Mouse (Mus musculus): ENCODE results near the gene Runx2. TPM values are rescaled to one million over a fixed set of nuclear protein-coding genes. Genes with fewer than 3 reads are reported as not detected.

The Runx2 gene
- polyA plus RNA-seq, 1 experiment: 7.7 TPM

GRCm38 (mm10) chr17:44502176-44502575, 312.4 kb downstream of the Runx2 start:
- Histone ChIP-seq H3K27ac (ENCODE audit: insufficient read depth, low read length) (no peak overlapping the region), H3K4me3 (ENCODE audit: insufficient read depth, low read length) (no peak overlapping the region), H3K4me1 (ENCODE audit: control insufficient read depth, insufficient read depth, low read length) (peaks cover 2% of the 10 kb centered on the region; the same call in 1 of the 2 replicates)
- TF ChIP-seq CTCF (IDR thresholded peaks at IDR 0.05; ENCODE audit: extremely low read depth, insufficient read depth, low read length): no peak
- no peak for TF ChIP-seq POLR2A (IDR thresholded peaks at IDR 0.05; ENCODE audit: extremely low read depth, insufficient read depth, low read length)

GRCm38 (mm10) chr17:44500306-44500899, 314.2 kb downstream of the Runx2 start:
- Histone ChIP-seq H3K4me3 (ENCODE audit: insufficient read depth, low read length) (no peak overlapping the region), H3K27ac (ENCODE audit: insufficient read depth, low read length) (no peak overlapping the region), H3K4me1 (ENCODE audit: control insufficient read depth, insufficient read depth, low read length) (peaks cover 2% of the 10 kb centered on the region; the same call in 1 of the 2 replicates)
- no peak for TF ChIP-seq POLR2A (IDR thresholded peaks at IDR 0.05; ENCODE audit: extremely low read depth, insufficient read depth, low read length)
- no peak for TF ChIP-seq CTCF (IDR thresholded peaks at IDR 0.05; ENCODE audit: extremely low read depth, insufficient read depth, low read length)

- TF ChIP-seq CTCF (IDR thresholded peaks at IDR 0.05; ENCODE audit: extremely low read depth, insufficient read depth, low read length) (no peak), POLR2A (IDR thresholded peaks at IDR 0.05; ENCODE audit: extremely low read depth, insufficient read depth, low read length) (no peak)
- H3K4me1 ChIP-seq (ENCODE audit: control insufficient read depth, insufficient read depth, low read length): no peaks in the 10 kb centered on the region
- H3K4me3 ChIP-seq (ENCODE audit: insufficient read depth, low read length): no peak overlapping the region
- H3K27ac ChIP-seq (ENCODE audit: insufficient read depth, low read length): no peak overlapping the region
Observed at GRCm38 (mm10) chr17:44490164-44490794, 324.3 kb downstream of the Runx2 start.

- TF ChIP-seq POLR2A (IDR thresholded peaks at IDR 0.05; ENCODE audit: extremely low read depth, insufficient read depth, low read length): no peak
- no peak for TF ChIP-seq CTCF (IDR thresholded peaks at IDR 0.05; ENCODE audit: extremely low read depth, insufficient read depth, low read length)
- H3K4me1 ChIP-seq (ENCODE audit: control insufficient read depth, insufficient read depth, low read length): no peaks in the 10 kb centered on the region
Observed at GRCm38 (mm10) chr17:44489346-44489745, 325.3 kb downstream of the Runx2 start.

GRCm38 (mm10) chr17:44487514-44488244, 326.9 kb downstream of the Runx2 start:
- TF ChIP-seq POLR2A (IDR thresholded peaks at IDR 0.05; ENCODE audit: extremely low read depth, insufficient read depth, low read length) (no peak), CTCF (IDR thresholded peaks at IDR 0.05; ENCODE audit: extremely low read depth, insufficient read depth, low read length) (no peak)
- H3K4me1 ChIP-seq (ENCODE audit: control insufficient read depth, insufficient read depth, low read length): no peaks in the 10 kb centered on the region
- no peak overlapping the region for H3K27ac ChIP-seq (ENCODE audit: insufficient read depth, low read length)
- no peak overlapping the region for H3K4me3 ChIP-seq (ENCODE audit: insufficient read depth, low read length)

More at GRCm38 (mm10) chr17:44489346-44489745, 325.3 kb downstream of the Runx2 start:
- Histone ChIP-seq H3K4me3 (ENCODE audit: insufficient read depth, low read length) (no peak overlapping the region), H3K27ac (ENCODE audit: insufficient read depth, low read length) (no peak overlapping the region)

GRCm38 (mm10) chr17:44485337-44485736, 329.3 kb downstream of the Runx2 start:
- H3K27ac ChIP-seq (ENCODE audit: insufficient read depth, low read length): no peak overlapping the region
- no peak for TF ChIP-seq POLR2A (IDR thresholded peaks at IDR 0.05; ENCODE audit: extremely low read depth, insufficient read depth, low read length)
- no peak for TF ChIP-seq CTCF (IDR thresholded peaks at IDR 0.05; ENCODE audit: extremely low read depth, insufficient read depth, low read length)
- H3K4me3 ChIP-seq (ENCODE audit: insufficient read depth, low read length): no peak overlapping the region
- no peaks in the 10 kb centered on the region for H3K4me1 ChIP-seq (ENCODE audit: control insufficient read depth, insufficient read depth, low read length)

GRCm38 (mm10) chr17:44479918-44480317, 334.7 kb downstream of the Runx2 start:
- no peak overlapping the region for H3K27ac ChIP-seq (ENCODE audit: insufficient read depth, low read length)
- no peak overlapping the region for H3K4me3 ChIP-seq (ENCODE audit: insufficient read depth, low read length)
- no peaks in the 10 kb centered on the region for H3K4me1 ChIP-seq (ENCODE audit: control insufficient read depth, insufficient read depth, low read length)
- no peak for TF ChIP-seq CTCF (IDR thresholded peaks at IDR 0.05; ENCODE audit: extremely low read depth, insufficient read depth, low read length)
- no peak for TF ChIP-seq POLR2A (IDR thresholded peaks at IDR 0.05; ENCODE audit: extremely low read depth, insufficient read depth, low read length)

GRCm38 (mm10) chr17:44479491-44479890, 335.1 kb downstream of the Runx2 start:
- no peak overlapping the region for H3K27ac ChIP-seq (ENCODE audit: insufficient read depth, low read length)
- H3K4me1 ChIP-seq (ENCODE audit: control insufficient read depth, insufficient read depth, low read length): no peaks in the 10 kb centered on the region
- TF ChIP-seq POLR2A (IDR thresholded peaks at IDR 0.05; ENCODE audit: extremely low read depth, insufficient read depth, low read length) (no peak), CTCF (IDR thresholded peaks at IDR 0.05; ENCODE audit: extremely low read depth, insufficient read depth, low read length) (no peak)
- no peak overlapping the region for H3K4me3 ChIP-seq (ENCODE audit: insufficient read depth, low read length)

GRCm38 (mm10) chr17:44475910-44476309, 338.7 kb downstream of the Runx2 start:
- H3K4me1 ChIP-seq (ENCODE audit: control insufficient read depth, insufficient read depth, low read length): no peaks in the 10 kb centered on the region; the same call in 1 of the 2 replicates
- TF ChIP-seq CTCF (IDR thresholded peaks at IDR 0.05; ENCODE audit: extremely low read depth, insufficient read depth, low read length) (no peak), POLR2A (IDR thresholded peaks at IDR 0.05; ENCODE audit: extremely low read depth, insufficient read depth, low read length) (no peak)
- H3K27ac ChIP-seq (ENCODE audit: insufficient read depth, low read length): no peak overlapping the region
- H3K4me3 ChIP-seq (ENCODE audit: insufficient read depth, low read length): no peak overlapping the region
